Mouse (Mus musculus) ES-E14 (cell line): ENCODE data around the gene Ube2cbp. TPM values are rescaled to one million over a fixed set of nuclear protein-coding genes. Genes with fewer than 3 reads are reported as not detected.

Experiments
- DNase-seq: peaks from one replicate; pipeline ENCODE4 v3.0.0-alpha.2; 2013; ENCODE audit warnings: low read depth, low spot score
- H3K27ac ChIP-seq: 2 replicates; pipeline ENCODE4 v1.5.1; 2012; ENCODE audit warnings: low read depth, mild to moderate bottlenecking, low read length, moderate library complexity, mixed read lengths; ENCODE audit not compliant: poor library complexity, insufficient read depth, severe bottlenecking
- H3K36me3 ChIP-seq: 2 replicates; pipeline ENCODE4 v1.6.1; 2012; ENCODE audit warnings: mild to moderate bottlenecking, low read length, moderate library complexity, mixed read lengths; ENCODE audit not compliant: control insufficient read depth, poor library complexity, insufficient read depth, severe bottlenecking
- H3K4me1 ChIP-seq, 2 experiments: fragments of 150-350 bp in 1 of 2; sonication (generic) in 1 of 2; 2 replicates each; pipeline ENCODE4 v1.6.1; 2012; ENCODE audit warnings: low read length in 2 of 2, mild to moderate bottlenecking in 1 of 2, mixed read lengths in 1 of 2; ENCODE audit not compliant: control insufficient read depth in 2 of 2, insufficient read depth in 2 of 2, poor library complexity in 1 of 2
- H3K4me3 ChIP-seq, 2 experiments: fragments of 150-350 bp in 1 of 2; sonication (generic) in 1 of 2; 2 replicates each; pipeline ENCODE4 v1.5.1; 2012; ENCODE audit warnings: low read length in 2 of 2, low read depth in 1 of 2, mild to moderate bottlenecking in 1 of 2, mixed read lengths in 1 of 2; ENCODE audit not compliant: insufficient read depth in 1 of 2, poor library complexity in 1 of 2, severe bottlenecking in 1 of 2
- H3K9ac ChIP-seq: 2 replicates; pipeline ENCODE4 v1.6.1; 2012; ENCODE audit warnings: low read depth, mild to moderate bottlenecking, low read length, mixed read lengths; ENCODE audit not compliant: poor library complexity, insufficient read depth, severe bottlenecking
- H3K9me3 ChIP-seq: fragments of 150-350 bp; sonication (generic); 2 replicates; pipeline ENCODE4 v1.6.1; 2012; ENCODE audit warnings: low read depth, mild to moderate bottlenecking, low read length; ENCODE audit not compliant: control insufficient read depth, insufficient read depth
- CHD2 ChIP-seq: IDR thresholded peaks from 2 replicates; pipeline ENCODE4 v1.6.1; 2014; ENCODE audit warnings: mild to moderate bottlenecking, low read depth, low read length, inconsistent platforms
- HCFC1 ChIP-seq: IDR thresholded peaks from 2 replicates; pipeline ENCODE4 v1.6.1; 2012; ENCODE audit warnings: low read length, inconsistent platforms, borderline replicate concordance; ENCODE audit not compliant: insufficient read depth
- MAFK ChIP-seq: IDR thresholded peaks from 2 replicates; pipeline ENCODE4 v1.6.1; 2014; ENCODE audit warnings: mild to moderate bottlenecking, low read depth, low read length, inconsistent platforms; ENCODE audit not compliant: insufficient read depth
- ZC3H11A ChIP-seq: IDR thresholded peaks from 2 replicates; pipeline ENCODE4 v1.6.1; 2012; ENCODE audit warnings: low read depth, mild to moderate bottlenecking, inconsistent platforms, low read length, borderline replicate concordance
- ZNF384 ChIP-seq: IDR thresholded peaks from 2 replicates; pipeline ENCODE4 v1.6.1; 2012; ENCODE audit warnings: low read depth, low read length, inconsistent platforms
- in situ Hi-C, 2 experiments: fragments of 600-800 bp; cut with MboI; formaldehyde crosslinking; loops; one replicate each; pipeline ENCODE4 v1.15.1; 2025; ENCODE audit warnings: low sequenced_read_pairs in 2 of 2, inconsistent platforms in 1 of 2; ENCODE audit not compliant: unreplicated experiment in 2 of 2
- total RNA-seq: library from RNA; depleted of rRNA; stranded (reverse); fragments of 300-350 nt; gene quantifications from 2 replicates; pipeline ENCODE4 v1.2.3, GENCODE M21; 2012

Ube2cbp gene
- total RNA-seq, 1 experiment, result 5.7 TPM

DNA sequence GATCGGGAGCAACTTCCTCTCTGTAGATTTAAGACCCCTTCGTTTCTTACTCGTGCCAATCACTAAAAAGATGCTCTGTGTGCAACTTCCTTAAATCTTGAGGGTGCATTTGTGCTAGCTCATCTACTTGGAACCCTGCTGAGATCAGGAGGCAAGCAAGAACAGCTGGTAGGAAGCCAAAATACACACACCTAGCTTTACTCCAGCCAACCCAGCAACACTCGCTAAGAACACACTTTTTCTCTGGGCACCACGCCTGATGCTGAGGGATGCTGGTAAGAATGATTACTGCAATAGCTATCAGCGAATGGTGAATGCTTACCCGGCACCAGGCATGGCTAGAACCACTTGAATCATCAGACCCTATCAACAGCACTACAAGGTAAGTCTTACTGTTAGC lies 17.9 kb downstream of the Ube2cbp start:
- Histone ChIP-seq H3K9ac (no peak overlapping the region), H3K4me3 (no peak overlapping the region), H3K27ac (no peak overlapping the region), H3K4me1 (peaks cover 0 to 3% of the 10 kb centered on the region in 2 experiments; a peak in 2 of 4 replicates), H3K36me3 (no peaks in the 10 kb centered on the region), H3K9me3 (no peaks in the 10 kb centered on the region)
- TF ChIP-seq ZC3H11A (no peak), MAFK (no peak), HCFC1 (no peak), ZNF384 (no peak), CHD2 (no peak)
- in situ Hi-C loops, result loop anchor here in 1 of 2 experiments (10.0 kb wide), 1 partner anchor 672 kb away; no protein-coding TSS in a partner anchor
- DNase-seq, result no peak

DNA sequence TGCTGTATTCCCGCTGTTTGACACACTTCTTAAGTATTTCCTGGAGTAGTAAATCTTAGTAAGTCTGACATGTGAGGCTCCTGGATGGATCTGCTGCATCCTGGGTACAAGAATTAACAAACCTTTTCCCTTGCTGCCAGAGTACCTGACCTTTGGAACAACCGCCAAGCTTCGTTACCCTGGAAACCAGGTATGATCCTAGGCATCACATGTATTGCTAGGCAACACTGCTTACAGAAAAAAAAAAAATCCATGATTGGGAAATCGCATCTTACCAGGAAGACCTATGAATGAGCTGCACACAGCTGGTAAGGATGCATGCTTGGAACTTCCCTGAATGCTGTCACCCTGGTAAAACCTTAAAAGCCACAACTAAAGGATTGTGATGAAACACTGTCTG lies 22.5 kb downstream of the Ube2cbp start:
- no peaks in the 10 kb centered on the region for H3K36me3 ChIP-seq
- in situ Hi-C loops, result loop anchor here in 1 of 2 experiments (10.0 kb wide), 1 partner anchor 667 kb away; no protein-coding TSS in a partner anchor

DNA sequence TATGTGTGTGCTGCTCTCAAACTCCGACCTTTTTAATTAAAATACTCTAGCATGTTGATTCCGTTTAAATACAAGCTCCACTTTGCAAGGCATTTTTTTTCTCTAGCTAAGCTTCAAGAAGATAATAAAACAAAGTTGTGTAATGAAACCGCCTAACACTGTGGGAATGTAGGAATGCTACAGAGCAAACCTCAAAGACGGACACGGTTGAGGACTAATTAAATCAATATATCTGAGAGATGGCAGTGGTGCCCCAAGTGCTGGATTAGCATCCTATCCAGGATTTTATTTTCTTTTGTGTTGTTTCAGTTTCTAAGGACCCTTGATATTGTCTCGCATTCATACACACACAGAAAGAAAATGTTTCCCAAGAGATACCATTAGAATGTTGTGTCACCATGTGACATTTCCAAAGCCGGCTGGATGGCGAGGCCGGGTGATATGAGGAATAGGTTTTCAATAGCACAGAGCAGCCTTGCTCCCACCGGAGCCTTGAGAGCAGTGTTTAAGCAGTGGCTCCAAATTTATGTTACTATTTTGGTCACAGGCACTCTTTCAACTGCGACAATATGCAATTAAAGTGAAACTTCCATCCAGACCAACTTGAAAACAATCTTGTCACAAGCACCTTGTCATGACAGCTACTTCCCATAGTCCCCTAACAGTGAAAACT lies 26.3 kb downstream of the Ube2cbp start:
- Histone ChIP-seq H3K36me3 (no peaks in the 10 kb centered on the region), H3K27ac (no peak overlapping the region), H3K4me1 (no peaks in the 10 kb centered on the region), H3K4me3 (no peak overlapping the region), H3K9me3 (no peaks in the 10 kb centered on the region), H3K9ac (no peak overlapping the region)
- in situ Hi-C loops, result no loop called here
- DNase-seq, result no peak
- no peak for TF ChIP-seq ZC3H11A
- no peak for TF ChIP-seq HCFC1
- TF ChIP-seq CHD2, result no peak
- no peak for TF ChIP-seq ZNF384
- TF ChIP-seq MAFK, result no peak

More for the DNA sequence above, 22.5 kb downstream of the Ube2cbp start:
- no peak overlapping the region for H3K9ac ChIP-seq
- DNase-seq, result no peak
- no peaks in the 10 kb centered on the region for H3K9me3 ChIP-seq
- no peak overlapping the region for H3K4me3 ChIP-seq
- TF ChIP-seq ZC3H11A (no peak), HCFC1 (no peak), CHD2 (no peak), MAFK (no peak), ZNF384 (no peak)
- no peaks in the 10 kb centered on the region for H3K4me1 ChIP-seq
- no peak overlapping the region for H3K27ac ChIP-seq

- DNase-seq, result no peak
- Histone ChIP-seq H3K4me1 (no peaks in the 10 kb centered on the region), H3K9ac (no peak overlapping the region), H3K4me3 (no peak overlapping the region), H3K27ac (no peak overlapping the region), H3K9me3 (no peaks in the 10 kb centered on the region), H3K36me3 (no peaks in the 10 kb centered on the region)
- no peak for TF ChIP-seq MAFK
- no peak for TF ChIP-seq CHD2
- TF ChIP-seq ZNF384, result no peak
- in situ Hi-C loops, result no loop called here
Observed at GRCm38 (mm10) chr9:86436608-86437007, 28.1 kb downstream of the Ube2cbp start.

DNA sequence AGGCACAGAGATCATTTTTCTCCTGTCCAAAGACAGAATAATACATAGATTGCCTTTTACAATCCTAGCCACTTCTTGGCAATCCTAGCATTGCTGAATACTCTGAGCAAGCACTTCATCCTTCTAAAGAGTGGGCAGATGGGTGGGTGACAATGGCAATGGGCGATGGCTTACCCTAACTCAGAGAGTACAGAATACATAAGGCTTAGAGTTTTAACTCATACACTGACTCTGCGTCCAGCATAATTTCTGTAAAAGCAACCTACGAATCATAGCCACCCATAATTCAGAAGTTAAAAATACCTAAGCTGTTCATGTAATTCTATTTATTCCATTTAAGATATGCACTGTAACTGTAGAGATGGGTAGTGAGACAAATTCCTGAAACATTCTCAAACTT lies 29.2 kb downstream of the Ube2cbp start:
- no peak overlapping the region for H3K27ac ChIP-seq
- H3K36me3 ChIP-seq, result no peaks in the 10 kb centered on the region
- no peak for DNase-seq
- in situ Hi-C loops, result no loop called here
- H3K9ac ChIP-seq, result no peak overlapping the region
- no peaks in the 10 kb centered on the region for H3K4me1 ChIP-seq
- no peak overlapping the region for H3K4me3 ChIP-seq
- TF ChIP-seq ZC3H11A, result no peak
- no peak for TF ChIP-seq MAFK
- no peak for TF ChIP-seq CHD2
- no peaks in the 10 kb centered on the region for H3K9me3 ChIP-seq
